Mouse (Mus musculus): Measurements from ENCODE around the gene Zfp385c.
"Not testable (repeated sequence)": the region's sequence is repeated elsewhere in the genome, so short reads cannot be mapped to it uniquely, and the experiment has no call there.

Gene Zfp385c

GRCm38 (mm10) chr11:100690389-100690788, 1.9 kb downstream of the Zfp385c start:
- DNase-seq (ENCODE audit: low read depth, low spot score): no peak

- DNase-seq (ENCODE audit: low read depth, low spot score): no peak
Observed at GRCm38 (mm10) chr11:100688443-100688842, 3.8 kb downstream of the Zfp385c start.

- no peak for DNase-seq (ENCODE audit: low read depth, low spot score)
Observed at GRCm38 (mm10) chr11:100687265-100687664, 5.0 kb downstream of the Zfp385c start.

- no peak for DNase-seq (ENCODE audit: low read depth, low spot score)
Observed at GRCm38 (mm10) chr11:100685371-100685770, 6.9 kb downstream of the Zfp385c start.

GRCm38 (mm10) chr11:100684084-100684483, 8.2 kb downstream of the Zfp385c start:
- DNase-seq (ENCODE audit: low read depth, low spot score): no peak

- no peak for DNase-seq (ENCODE audit: low read depth, low spot score)
Observed at GRCm38 (mm10) chr11:100682526-100682925, 9.7 kb downstream of the Zfp385c start.

- DNase-seq (ENCODE audit: low read depth, low spot score): no peak
Observed at GRCm38 (mm10) chr11:100681826-100682225, 10.4 kb downstream of the Zfp385c start.

- no peak for DNase-seq (ENCODE audit: low read depth, low spot score)
Observed at GRCm38 (mm10) chr11:100677810-100678209, 14.4 kb downstream of the Zfp385c start.

GRCm38 (mm10) chr11:100673169-100673568, 19.1 kb downstream of the Zfp385c start:
- no peak for DNase-seq (ENCODE audit: low read depth, low spot score)

GRCm38 (mm10) chr11:100671956-100672355, 20.3 kb downstream of the Zfp385c start:
- no peak for DNase-seq (ENCODE audit: low read depth, low spot score)

GRCm38 (mm10) chr11:100671049-100671448, 21.2 kb downstream of the Zfp385c start:
- no peak for DNase-seq (ENCODE audit: low read depth, low spot score)

GRCm38 (mm10) chr11:100659806-100660205, 32.4 kb downstream of the Zfp385c start:
- no peak for DNase-seq (ENCODE audit: low read depth, low spot score)

GRCm38 (mm10) chr11:100656458-100656857, 35.8 kb downstream of the Zfp385c start:
- no peak for DNase-seq (ENCODE audit: low read depth, low spot score)

- DNase-seq (ENCODE audit: low read depth, low spot score): not testable (repeated sequence)
Observed at GRCm38 (mm10) chr11:100655589-100655988, 36.7 kb downstream of the Zfp385c start.

- DNase-seq (ENCODE audit: low read depth, low spot score): no peak
Observed at GRCm38 (mm10) chr11:100651748-100652147, 40.5 kb downstream of the Zfp385c start.

GRCm38 (mm10) chr11:100651205-100651604, 41.0 kb downstream of the Zfp385c start:
- no peak for DNase-seq (ENCODE audit: low read depth, low spot score)

GRCm38 (mm10) chr11:100648405-100648804, 43.9 kb downstream of the Zfp385c start:
- DNase-seq (ENCODE audit: low read depth, low spot score): no peak

- DNase-seq (ENCODE audit: low read depth, low spot score): no peak
Observed at GRCm38 (mm10) chr11:100646265-100646664, 46.0 kb downstream of the Zfp385c start.

- no peak for DNase-seq (ENCODE audit: low read depth, low spot score)
Observed at GRCm38 (mm10) chr11:100643612-100644575, 48.4 kb downstream of the Zfp385c start.

GRCm38 (mm10) chr11:100640159-100640906, 51.9 kb downstream of the Zfp385c start:
- DNase-seq (ENCODE audit: low read depth, low spot score): peak; percentile 50

GRCm38 (mm10) chr11:100634530-100634929, 57.7 kb downstream of the Zfp385c start:
- no peak for DNase-seq (ENCODE audit: low read depth, low spot score)

- no peak for DNase-seq (ENCODE audit: low read depth, low spot score)
Observed at GRCm38 (mm10) chr11:100628862-100629352, 63.3 kb downstream of the Zfp385c start.

Data from telencephalon, adult 2 months (tissue).